Mouse (Mus musculus) embryonic fibroblast, embryonic 13.5 days (primary cell): ENCODE data around the gene Stk32c.

Experiments used
- CTCF ChIP-seq: IDR thresholded peaks from 2 replicates; pipeline ENCODE4 v1.5.1; 2011; ENCODE audit warnings: mild to moderate bottlenecking, control low read depth, low read length, moderate library complexity, borderline replicate concordance; ENCODE audit not compliant: insufficient read depth
- POLR2A ChIP-seq: IDR thresholded peaks from 2 replicates; pipeline ENCODE4 v1.6.1; 2011; ENCODE audit warnings: low read depth, mild to moderate bottlenecking, control low read depth, low read length, moderate library complexity

DNA sequence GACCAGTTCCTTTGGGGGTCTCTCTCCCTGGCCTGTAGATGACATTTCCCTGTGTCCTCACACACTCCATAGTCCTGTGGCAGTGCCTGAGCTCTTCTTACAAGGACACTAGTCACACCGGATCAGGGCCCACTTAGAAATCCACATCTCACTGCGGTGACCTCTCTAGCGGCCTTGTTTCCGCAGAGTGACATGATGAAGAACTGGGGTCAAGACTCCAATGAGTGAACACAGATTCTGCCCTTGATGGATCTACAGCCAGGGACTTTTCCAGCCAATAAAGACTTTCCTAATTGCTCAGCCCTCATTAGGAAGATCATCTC lies 4.4 kb downstream of the Stk32c start:
- TF ChIP-seq POLR2A (no peak), CTCF (no peak)
